Mouse (Mus musculus): ENCODE results near the gene Krtap9-5.

Krtap9-5 gene

DNA sequence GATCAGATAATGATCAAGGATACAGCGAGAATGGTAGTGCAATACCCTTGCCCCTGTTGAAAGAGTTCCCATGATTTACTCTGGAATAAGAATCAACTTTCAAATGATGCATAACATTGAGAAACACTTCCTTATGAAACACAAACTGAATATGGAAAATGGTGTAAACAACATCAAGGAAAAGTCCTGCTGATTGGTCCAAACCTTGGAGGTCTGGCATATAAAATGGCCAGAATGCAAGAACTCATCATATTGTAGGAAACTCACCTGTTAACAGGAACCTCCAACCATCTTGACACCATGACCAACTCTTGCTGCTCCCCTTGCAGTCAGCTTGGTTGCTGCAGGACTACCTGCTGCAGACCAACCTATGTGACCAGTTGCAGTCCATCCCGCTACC, at the start of gene Krtap9-5:
Gene Krtap9-5, plus strand, starts transcription at position 301 of the 400 bp plus-strand sequence.
- no peak for DNase-seq (ENCODE audit: extremely low read depth, low read depth, low spot score)

DNA sequence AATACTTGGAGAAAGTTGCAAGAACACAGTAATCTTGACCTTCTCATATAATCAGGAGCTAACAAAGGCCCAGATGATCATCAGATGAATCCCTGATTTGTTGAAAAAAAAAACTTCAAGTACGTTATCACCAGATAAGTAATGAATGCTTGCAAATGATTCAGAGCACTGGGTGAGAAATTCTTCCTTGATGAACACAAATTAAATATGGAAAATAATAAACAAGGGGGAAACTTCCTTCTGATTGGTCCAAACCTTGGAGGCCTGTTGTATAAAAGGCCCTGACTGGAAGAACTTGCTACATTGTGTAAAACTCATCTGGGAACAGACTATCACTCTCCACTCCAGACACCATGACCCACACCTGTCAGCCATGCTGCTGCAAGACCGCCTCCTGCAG, 40.7 kb upstream of the Krtap9-5 start, which contains the start of gene Krtap31-1:
Gene Krtap31-1, plus strand, starts transcription at position 301 of the 400 bp plus-strand sequence.
- no peak for DNase-seq (ENCODE audit: extremely low read depth, low read depth, low spot score)

DNA sequence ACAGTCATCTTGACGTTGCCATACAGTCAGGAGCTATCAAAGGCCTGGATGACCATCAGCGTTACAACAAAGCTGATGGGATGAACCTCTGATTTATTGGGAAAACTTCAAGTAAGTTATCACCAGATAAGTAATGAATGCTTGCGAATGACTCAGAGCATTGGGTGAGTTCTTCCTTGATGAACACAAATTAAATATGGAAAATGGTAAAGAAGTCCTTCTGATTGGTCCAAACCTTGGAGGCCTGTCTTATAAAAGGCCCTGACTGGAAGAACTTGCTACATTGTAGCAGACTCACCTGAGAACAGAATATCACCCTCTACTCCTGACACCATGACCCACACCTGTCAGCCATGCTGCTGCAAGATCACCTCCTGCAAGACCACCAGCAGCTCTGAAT, 33.8 kb upstream of the Krtap9-5 start, which contains the start of gene Gm11565:
Gene Gm11565, plus strand, starts transcription at position 301 of the 400 bp plus-strand sequence.
- DNase-seq (ENCODE audit: extremely low read depth, low read depth, low spot score) = no peak

DNA sequence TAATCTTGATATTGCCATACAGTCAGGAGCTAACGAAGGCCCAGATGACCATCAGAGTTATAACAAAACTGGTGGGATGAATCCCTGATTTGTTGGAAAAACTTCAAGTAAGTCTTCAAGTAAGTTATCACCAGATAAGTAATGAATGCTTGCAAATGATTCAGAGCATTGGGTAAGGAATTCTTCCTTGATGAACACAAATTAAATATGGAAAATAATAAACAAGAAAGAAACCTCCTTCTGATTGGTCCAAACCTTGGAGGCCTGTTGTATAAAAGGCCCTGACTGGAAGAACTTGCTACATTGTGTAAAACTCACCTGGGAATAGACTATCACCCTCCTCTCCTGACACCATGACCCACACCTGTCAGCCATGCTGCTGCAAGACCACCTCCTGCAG, 12.3 kb upstream of the Krtap9-5 start, which contains the start of gene Krtap31-2:
Gene Krtap31-2, plus strand, starts transcription at position 301 of the 400 bp plus-strand sequence.
- no peak for DNase-seq (ENCODE audit: extremely low read depth, low read depth, low spot score)

DNA sequence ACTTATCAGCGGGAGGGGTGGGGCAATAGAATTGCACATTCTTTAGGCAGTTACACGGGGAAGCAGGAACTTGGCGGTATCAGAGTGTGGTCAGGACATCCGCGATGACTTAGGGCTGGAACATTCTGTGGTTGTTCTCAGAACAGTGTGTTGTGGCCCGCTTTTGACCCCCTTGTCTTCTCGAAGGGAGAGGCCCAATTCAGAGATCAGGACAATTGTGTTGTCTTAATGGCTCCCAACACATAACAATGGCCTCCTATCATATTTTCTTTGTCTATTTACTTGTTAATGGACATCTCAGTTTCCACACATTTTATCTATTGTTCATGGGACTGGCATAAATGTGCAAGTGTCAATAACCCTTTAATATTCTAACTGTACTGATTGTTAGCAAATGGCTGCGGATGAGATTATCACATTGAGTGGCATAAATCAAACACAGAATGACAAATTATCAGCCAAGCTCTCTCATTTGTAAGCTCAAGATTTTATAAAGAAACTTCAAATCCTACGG, 10.5 kb upstream of the Krtap9-5 start:
- DNase-seq (ENCODE audit: extremely low read depth, low read depth, low spot score) = no peak

DNA sequence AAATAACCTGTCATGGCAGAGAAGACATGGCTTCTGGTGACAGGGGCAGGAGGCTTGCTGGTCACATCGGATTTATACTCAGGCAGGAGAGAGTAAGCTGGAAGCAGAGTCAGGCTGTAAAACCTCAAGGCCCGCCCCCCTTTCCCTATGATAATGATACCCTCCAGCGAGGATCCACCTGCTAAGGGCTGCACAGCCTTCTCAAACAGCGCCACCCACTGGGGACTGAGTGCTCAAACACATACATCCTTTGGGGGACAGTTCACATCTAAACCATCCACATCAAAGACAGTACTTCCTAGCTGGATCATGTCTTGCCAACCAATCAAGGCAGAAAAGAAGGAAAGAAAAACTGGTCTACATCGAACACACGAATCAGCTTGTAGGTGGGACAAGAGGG, 15.9 kb downstream of the Krtap9-5 start:
- DNase-seq (ENCODE audit: extremely low read depth, low read depth, low spot score) = no peak

DNA sequence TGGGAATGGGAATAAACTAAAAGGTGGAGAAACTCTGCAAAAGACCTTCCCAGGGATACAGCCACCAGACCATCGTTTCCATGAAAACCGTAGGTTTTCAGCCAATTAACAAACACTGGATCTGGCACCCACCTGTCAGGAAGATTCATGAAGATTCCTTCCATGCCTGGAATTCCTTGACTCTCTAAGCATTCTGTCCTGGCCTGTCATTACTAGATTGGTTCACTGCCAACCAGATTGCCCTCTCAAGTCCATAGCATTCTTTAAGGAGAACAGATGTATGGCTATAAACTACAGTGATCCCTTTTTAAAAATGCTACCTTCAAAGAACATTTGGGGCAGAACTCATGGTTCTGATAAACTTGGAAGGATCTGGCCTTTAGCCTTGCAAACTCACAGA, 17.7 kb downstream of the Krtap9-5 start:
- no peak for DNase-seq (ENCODE audit: extremely low read depth, low read depth, low spot score)

DNA sequence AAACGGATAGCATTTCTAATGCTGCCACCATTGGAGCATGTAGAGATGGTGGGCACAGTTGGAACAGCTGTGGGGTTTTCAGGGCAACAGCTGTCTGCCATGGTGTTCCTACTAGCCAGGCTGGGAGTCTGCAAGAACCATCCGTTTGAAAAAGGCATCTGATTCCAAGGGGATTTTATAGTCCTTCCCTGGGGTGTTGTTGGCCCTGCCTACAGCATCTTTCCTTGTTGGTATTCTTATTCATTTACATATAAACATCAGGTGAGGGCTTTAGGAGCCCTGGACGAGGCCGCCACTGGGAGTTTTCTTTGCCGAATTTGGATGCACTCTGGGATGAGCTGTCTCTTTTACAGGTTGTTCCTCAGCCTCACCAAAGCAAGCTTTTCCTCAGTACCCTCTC, 30.7 kb downstream of the Krtap9-5 start, which contains the start of gene Krtap29-1:
Gene Krtap29-1, minus strand, starts transcription at position 101 of the 400 bp plus-strand sequence.
- DNase-seq (ENCODE audit: extremely low read depth, low read depth, low spot score) = no peak

DNA sequence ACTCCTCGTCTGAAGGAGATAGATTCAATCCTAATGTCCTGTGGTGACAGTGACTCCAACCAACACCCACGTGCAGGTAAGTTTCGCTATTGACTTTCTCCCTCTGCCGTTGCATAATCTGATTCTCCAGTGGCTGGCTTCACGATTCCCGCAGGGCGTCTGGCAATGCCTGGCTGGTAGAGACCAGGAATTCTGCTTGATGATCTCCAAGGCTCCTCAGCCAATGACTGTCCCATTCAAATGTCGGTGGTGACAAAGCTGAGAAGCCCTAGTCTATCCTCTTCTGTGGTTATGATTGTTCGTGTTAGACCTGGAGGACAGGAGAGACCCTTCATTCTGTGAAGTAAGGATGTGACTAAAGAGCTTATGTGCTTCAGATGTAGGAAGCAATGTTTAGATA, 34.5 kb downstream of the Krtap9-5 start:
- peak; percentile 21 for DNase-seq (ENCODE audit: extremely low read depth, low read depth, low spot score)

DNA sequence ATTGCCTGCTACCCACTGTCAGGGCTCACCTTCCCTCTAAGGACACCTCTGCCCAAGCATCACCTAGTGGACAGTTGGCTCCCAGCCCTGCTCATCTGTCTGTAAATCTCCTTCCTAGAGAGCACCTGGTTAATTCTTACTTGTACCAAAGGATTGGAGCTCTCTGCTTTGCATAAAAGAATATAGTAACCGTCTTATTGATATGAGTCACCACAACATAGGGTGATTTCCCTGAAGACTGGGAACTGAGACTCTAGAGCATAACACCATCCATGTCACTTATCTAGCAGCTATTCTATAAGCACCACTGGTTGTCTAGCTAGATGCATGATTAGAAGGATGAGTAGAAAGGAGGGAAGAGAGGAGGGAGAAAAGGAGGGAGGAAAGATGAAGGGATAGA, 35.2 kb downstream of the Krtap9-5 start:
- DNase-seq (ENCODE audit: extremely low read depth, low read depth, low spot score) = no peak

DNA sequence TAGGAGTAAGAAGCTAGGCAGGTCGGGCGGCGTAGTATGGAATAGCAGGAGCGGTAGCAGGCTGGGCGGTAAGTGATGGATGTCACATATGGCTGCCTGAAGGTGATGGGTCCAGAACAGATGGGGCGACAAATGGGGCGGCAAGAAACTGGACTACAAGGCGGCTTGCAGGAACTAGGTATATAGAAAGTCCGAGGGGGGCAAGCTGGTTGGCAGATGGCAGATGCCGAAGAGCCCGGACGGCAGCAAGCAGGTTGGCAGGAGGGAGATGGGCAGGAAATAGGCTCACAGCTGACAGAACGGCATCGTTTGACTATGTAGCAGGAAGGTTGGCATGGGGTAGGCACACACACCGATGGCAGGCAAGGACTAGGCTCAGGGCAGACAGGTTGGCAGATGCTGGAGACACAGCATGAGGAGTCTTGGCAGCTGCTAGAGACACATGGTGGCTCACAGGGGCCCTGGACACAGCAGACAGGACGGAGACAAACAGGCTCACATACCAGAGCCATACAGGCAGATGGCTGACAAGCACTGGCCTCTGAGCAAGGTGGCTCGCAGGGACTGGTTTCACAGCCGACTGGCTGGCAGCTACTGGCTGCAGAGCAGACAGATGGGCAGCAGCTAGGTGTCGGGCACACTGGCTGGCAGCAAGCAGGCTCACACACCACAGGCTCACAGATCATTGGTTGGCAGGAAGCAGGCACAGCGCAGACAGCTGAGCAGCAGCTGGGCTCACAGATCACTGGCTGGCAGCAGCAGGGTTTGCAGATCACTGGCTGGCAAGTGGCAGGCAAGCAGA, 37.2 kb downstream of the Krtap9-5 start:
- DNase-seq (ENCODE audit: extremely low read depth, low read depth, low spot score) = no peak

DNA sequence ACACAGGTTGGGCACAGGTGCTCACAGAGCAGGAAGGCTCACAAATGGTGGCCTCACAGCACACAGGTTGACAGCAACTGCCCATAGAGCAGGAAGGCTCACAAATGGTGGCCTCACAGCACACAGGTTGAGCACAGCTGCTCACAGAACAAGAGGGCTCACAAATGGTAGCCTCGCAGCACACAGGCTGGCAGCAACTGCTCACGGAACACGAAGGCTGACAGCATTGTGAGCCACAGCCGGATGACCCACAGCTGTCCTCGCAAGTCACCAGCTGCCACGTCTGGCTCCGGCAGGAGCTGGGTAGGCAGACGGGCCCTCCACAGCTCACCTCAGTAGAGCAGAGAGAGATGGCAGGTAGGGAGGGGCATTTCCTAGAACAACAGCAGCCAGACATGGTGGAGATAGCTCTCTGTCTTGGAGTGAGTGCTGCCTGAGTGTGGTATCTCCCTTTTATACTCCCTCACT, 37.9 kb downstream of the Krtap9-5 start, which contains the start of gene Krtap16-1:
Gene Krtap16-1, minus strand, starts transcription at position 418 of the 468 bp plus-strand sequence.
- DNase-seq (ENCODE audit: extremely low read depth, low read depth, low spot score) = no peak

DNA sequence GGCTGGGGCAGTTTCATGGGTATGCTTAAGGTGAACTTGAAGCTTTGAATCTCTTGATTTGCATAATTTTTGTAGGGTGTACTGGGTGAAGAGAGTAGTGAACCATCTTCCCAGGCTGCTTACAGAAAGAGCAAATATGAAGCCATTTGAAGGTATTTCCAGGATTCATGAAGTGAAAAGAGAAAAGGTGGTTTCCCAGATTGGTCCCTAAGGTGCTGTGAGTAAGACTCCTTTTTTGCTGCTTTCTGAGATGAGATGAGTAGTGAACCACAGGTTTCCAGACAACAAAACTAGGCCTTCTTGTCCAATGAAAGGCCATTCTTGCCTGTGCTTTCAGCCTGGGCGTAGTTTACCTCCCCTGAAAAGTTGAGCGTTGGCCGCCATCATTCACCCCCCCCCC, 40.3 kb downstream of the Krtap9-5 start:
- no peak for DNase-seq (ENCODE audit: extremely low read depth, low read depth, low spot score)

DNA sequence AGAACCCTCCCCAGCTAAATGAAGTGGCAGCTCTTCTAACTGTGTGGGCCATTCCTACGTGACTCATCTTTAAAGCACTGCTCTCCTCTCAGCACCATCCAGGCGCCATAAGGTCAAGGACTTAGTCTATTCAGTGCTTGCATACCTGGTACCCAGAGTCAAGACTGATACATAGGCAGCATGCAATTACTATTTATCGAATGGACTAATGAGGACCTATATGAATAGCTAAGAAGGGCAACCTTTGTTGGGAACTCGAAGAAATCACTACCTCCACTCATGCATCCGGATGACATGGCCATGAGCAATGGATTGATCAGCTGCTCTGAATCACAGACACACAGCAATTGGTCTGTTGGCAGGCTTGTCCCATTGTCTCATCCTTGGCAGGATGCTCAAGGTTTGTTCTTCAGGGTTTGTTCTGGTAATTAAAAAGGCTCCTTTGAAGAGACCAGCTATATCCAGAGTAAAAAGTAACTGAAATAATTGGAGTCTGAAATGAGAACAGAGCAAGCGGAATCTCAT, 41.7 kb downstream of the Krtap9-5 start:
- DNase-seq (ENCODE audit: extremely low read depth, low read depth, low spot score) = no peak

DNA sequence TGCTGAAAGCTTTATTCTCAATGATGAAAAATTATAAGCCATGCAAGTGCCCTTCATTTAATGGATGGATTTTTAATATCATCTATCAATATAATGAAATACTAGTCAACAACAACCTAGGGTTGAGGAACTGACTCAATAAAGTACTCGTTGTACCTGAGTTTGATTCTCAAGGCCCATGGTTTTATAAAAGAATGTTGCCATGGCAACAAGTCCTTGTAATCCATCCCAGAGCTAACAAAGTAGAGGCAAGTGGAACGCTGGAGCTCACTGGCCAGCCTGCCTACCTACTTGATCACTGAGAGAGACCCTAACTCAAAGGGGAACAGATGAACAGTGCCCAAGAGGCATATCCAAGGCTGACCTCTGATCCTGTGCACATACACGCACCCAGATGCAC, 42.3 kb downstream of the Krtap9-5 start:
- DNase-seq (ENCODE audit: extremely low read depth, low read depth, low spot score) = no peak

DNA sequence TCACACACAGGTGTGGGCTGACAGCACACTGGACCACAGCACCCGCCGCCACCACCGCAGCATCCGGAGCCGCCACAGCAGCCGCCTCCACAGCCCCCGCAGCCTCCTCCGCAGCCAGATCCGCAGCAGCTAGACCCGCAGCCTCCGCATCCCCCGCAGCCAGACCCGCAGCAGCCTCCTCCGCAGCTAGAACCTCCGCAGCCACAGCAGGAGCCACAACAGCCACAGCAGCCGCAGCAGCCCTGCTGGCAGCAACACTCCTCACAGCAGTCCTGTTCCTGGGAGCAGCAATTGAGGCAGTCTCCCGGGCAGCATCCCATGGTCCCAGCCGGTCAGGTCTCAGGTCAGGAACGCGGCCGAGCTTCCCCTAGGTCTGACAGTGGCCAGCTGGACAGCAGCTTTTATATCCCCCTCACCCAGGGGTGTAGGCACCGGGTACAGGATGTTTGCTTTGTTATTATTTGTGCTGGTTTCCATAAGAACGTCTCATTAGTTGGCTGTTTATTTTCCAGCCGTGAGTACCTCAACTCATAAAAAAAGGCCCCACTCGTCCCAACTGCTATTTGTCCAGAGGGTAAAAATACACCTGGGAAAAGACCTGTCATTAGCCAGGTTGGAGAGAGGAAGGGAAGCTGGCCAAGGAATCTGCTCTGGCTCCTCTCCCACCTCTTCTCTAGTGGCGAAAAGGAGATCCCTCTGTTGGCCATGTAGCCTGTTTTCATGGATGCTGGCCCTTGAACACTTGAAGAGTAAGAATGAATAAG, 45.5 kb downstream of the Krtap9-5 start, which contains the start of gene Krtap17-1:
Gene Krtap17-1, minus strand, starts transcription at position 375 of the 764 bp plus-strand sequence.
- DNase-seq (ENCODE audit: extremely low read depth, low read depth, low spot score) = no peak

DNA sequence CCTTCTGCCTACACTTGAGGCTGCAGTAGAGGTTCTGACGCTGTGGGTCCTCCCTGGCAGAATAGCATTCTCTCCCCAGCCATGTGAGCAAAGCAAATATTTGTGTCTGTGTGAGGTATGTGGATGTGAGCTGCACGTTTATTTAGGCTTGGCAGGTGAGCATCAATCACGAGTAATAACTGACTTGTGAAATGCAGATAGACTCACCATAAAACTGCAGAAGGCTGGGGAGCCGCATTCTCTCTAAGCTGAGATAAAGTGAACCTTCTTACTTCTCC, 46.0 kb downstream of the Krtap9-5 start:
- DNase-seq (ENCODE audit: extremely low read depth, low read depth, low spot score) = no peak

DNA sequence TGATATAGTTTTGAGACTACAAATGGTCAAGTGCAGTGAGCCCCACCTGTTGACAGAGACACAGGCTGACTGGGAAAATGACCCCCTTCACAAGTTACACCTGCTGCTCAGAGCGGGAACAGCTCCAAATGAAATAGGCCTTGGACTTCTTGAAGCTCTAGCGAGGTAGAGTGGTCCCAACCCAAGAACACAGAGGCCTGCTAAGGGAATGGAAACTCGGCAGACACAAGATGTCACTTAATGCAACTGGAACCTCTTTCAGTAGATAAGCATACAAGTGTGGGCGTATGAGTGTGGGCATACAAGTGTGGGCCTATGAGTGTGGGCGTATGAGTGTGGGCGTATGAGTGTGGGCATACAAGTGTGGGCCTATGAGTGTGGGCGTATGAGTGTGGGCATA, 50.8 kb downstream of the Krtap9-5 start:
- DNase-seq (ENCODE audit: extremely low read depth, low read depth, low spot score) = no peak

Data from fat pad, adult 2 months (tissue).